Mouse (Mus musculus) gastrocnemius, adult 2 months (tissue): ENCODE results near the gene Col23a1. TPM values are rescaled to one million over a fixed set of nuclear protein-coding genes. Genes with fewer than 3 reads are reported as not detected.

ENCODE experiments used
- DNase-seq: peaks from one replicate; pipeline ENCODE4 v3.0.0; 2022
- H3K27ac ChIP-seq: fragments of 200-600 bp; 2 replicates; pipeline ENCODE4 v1.8.1; 2022; ENCODE audit warnings: mild to moderate bottlenecking
- H3K4me3 ChIP-seq: fragments of 200-600 bp; 2 replicates; pipeline ENCODE4 v1.8.1; 2022; ENCODE audit warnings: mild to moderate bottlenecking, moderate library complexity
- CTCF ChIP-seq: fragments of 200-600 bp; IDR thresholded peaks from 2 replicates; pipeline ENCODE4 v1.8.1; 2022; ENCODE audit warnings: antibody characterized with exemption, mild to moderate bottlenecking, moderate library complexity
- intact Hi-C: fragments of 180-260 bp; cut with DNase I; formaldehyde crosslinking; loops from one replicate; pipeline ENCODE4 v1.15.1; 2025
- long read RNA-seq, 2 experiments: library from polyadenylated mRNA; stranded (forward); transcript quantifications; one replicate each; pipeline ENCODE4 v2.0.0; 2021
- total RNA-seq, 2 experiments: library from RNA; stranded (reverse); gene quantifications; 2 replicates each; pipeline ENCODE4 v1.2.3; 2021

The Col23a1 gene
- 1 to 10 TPM; 1.1 to 1.8 TPM for total RNA-seq
- long read RNA-seq, experiment 1: 0 reads
- long read RNA-seq, experiment 2, partial matches to known transcripts: 0 of 2 reads
- long read RNA-seq, experiment 2, other reads (novel, unspliced or antisense): 2 of 2 reads

DNA sequence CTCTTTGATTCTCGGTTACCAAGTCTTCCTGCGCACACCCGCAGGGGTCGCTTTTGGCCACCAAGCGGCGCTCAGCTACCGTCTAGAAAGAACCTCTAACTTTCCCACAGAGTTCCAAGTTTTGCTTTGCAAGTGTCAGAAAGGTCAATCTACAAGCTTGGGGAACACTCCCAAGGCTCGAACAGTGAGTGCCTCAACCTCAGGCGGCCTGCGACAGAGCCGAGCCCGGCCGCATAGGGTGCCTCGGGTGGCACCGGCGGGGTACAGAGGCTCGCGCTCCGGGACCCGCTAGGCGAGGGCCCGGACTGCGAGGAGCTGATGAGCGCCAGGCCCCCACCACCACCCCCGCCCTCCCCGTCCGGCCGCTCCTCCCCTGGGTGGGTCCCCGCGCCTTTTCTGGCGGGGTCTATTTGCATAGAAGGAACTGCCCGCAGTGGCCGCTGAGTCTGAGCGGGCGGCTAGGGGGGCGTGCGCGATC lies at the start of gene Col23a1:
TSS of gene Col23a1 (plus strand) at position 357 of the 478 bp plus-strand sequence.
- peak; percentile 86 for DNase-seq
- TF ChIP-seq CTCF: peak; percentile 93
- H3K27ac ChIP-seq: peak within 1 kb of the TSS; percentile 87
- peak within 1 kb of the TSS; percentile 86 for H3K4me3 ChIP-seq
- intact Hi-C loops: loop anchor here (1.0 to 10.0 kb wide), 4 partner anchors 158 to 395 kb away; partner anchors contain the start of gene 0610009B22Rik

DNA sequence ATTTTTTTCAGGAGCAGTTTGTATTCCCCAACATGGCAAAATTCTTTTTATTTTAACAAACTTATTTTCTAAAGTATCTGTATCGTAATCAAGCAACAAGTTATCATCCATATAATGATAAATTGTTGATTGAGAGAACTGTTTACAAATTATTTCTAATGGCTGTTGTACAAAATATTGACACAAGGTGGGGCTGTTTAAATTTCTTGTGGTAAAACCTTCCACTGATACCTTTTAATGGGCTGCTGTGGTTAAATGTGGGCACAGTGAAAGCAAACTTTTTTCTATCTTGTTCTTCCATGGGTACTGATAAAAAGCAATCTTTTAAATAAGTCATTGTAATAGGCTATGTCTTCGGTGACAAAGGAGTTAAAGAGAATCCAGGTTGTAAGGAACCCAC lies 46.8 kb upstream of the Col23a1 start:
- no peak for DNase-seq
- intact Hi-C loops: no loop called here
- no peak overlapping the region for H3K27ac ChIP-seq
- no peak overlapping the region for H3K4me3 ChIP-seq
- peak; percentile 43; the same call in 1 of the 2 replicates for TF ChIP-seq CTCF

DNA sequence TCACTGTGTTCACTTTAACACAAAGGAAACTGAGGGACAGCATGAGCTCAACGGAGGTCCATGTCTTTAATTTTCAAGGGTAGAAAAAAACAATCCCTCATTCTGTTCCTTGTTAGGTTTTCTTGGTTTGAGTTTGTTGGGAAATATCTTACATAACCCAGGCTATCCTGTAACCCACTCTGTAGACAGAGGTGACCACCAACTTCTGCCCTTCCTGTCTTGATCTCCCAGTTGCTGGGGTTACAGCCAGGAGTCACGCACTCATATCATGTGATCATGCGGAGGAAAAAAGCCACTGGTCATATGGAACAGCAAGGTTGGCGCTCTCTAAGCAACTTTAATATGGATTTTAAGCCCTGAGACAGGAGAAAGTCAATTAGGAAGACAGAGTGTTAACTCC lies 32.7 kb upstream of the Col23a1 start:
- TF ChIP-seq CTCF: no peak
- intact Hi-C loops: no loop called here
- DNase-seq: no peak

DNA sequence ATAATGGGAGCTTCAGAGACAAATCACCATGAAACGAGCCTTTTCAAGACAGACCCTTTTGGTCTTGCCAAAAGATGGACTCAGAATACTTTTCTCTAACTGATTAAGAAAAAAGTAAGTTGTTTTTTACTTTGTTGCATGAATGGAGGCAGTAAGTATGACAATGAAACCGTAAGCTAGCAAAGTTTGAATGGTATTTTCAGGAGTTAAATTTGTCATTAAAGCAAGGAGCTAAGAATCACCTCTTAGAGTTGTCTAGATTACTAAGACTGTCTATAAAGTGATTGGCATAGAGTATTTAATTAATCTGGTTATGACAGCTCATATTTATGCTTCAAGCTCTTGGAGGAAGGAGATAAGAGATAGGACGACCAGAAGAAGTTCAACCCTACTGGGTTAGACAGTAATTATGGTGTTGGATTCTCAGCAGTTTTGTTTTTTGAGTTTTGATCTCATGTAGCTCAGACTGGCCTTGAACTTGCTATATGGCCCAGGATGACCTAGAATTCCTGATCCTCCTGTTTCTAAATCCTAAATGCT lies 28.0 kb upstream of the Col23a1 start, which contains the start of gene Clk4:
TSS of gene Clk4 (plus strand) at position 51 of the 540 bp plus-strand sequence.
- TF ChIP-seq CTCF: no peak
- peak within 1 kb of the TSS; percentile 100 for H3K27ac ChIP-seq
- DNase-seq: no peak
- H3K4me3 ChIP-seq: peak within 1 kb of the TSS; percentile 86
- intact Hi-C loops: no loop called here

More for the DNA sequence above, 32.7 kb upstream of the Col23a1 start:
- H3K27ac ChIP-seq: no peak overlapping the region
- H3K4me3 ChIP-seq: no peak overlapping the region

DNA sequence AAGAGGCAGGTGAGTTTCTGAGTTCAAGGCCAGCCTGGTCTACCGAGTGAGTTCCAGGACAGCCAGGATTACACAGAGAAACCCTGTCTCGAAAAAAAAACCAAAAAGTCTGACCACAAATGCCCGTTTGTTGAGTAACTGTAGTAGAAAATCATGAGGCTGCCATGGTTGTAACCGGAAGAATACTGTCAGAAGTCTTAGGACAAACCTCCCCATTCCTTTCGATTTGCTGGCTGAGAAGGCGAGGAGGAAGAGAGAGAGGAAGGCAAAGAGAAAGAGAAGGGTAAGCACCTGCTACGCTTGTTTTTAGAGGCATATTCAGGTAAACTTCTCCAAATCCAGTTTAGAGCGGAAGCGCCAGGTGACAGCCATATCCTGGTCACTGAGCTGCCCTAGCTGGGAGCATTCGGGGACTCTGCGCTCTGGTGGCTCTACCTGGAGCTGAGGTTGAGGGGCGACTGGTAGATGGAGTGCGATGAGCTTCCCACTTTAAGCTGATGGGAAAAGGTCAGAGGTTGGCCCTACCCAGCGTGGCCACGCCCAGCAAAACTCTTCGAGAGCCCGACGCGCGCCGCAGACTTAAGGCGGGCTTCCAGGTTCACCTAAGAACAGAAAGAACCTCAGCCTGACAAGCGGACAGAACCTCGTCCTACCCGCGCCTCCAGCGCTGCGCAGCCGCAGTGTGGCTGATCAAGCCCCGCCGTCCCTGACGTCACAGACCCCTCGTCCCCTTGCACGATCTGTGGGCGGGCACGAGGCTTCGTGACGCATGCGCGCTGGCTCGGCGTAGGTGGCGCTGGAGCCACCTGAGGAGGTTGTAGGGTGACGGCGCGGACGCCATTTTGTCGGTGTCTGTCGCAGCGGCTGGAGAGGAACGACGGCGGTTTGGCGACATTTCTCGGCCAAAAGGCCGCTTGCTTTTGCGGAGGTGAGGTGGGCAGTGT lies 27.1 kb upstream of the Col23a1 start, which contains the start of gene BC049762:
TSS of gene BC049762 (minus strand) at position 705 of the 944 bp plus-strand sequence.
- Histone ChIP-seq H3K27ac (peak within 1 kb of the TSS; percentile 100), H3K4me3 (peak within 1 kb of the TSS; percentile 86)
- DNase-seq: peak; percentile 100
- no peak for TF ChIP-seq CTCF
- intact Hi-C loops: no loop called here

DNA sequence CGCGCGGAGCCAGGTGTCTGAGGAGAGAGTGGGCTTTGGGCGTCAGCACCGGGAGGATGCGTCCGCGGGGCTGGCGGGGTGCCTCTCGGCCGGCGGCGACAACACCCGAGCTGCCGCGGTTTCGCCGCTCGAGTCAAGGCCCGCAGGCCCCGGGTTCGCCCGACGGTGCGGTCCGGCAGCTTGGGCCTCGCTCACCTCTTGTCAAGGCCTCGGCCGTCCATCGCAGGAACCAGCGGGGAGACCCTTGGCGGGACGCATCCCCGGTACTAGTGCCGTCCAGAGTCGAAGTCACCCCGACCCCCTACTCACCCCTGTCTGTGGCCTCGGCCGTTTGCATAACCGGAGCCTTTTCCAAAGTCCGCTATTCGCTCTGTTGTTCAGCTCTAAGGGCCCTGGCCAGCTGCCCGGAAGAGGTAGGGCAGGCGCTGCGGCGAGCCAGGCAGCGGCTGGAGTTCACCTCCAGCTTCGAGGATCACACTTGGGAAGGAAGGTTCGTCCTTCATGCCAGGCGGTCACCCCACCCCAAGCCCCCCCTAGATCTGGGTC lies 26.4 kb upstream of the Col23a1 start:
- DNase-seq: peak; percentile 81
- Histone ChIP-seq H3K27ac (peak overlapping the region; percentile 100), H3K4me3 (peak overlapping the region; percentile 86)
- no peak for TF ChIP-seq CTCF
- intact Hi-C loops: no loop called here

DNA sequence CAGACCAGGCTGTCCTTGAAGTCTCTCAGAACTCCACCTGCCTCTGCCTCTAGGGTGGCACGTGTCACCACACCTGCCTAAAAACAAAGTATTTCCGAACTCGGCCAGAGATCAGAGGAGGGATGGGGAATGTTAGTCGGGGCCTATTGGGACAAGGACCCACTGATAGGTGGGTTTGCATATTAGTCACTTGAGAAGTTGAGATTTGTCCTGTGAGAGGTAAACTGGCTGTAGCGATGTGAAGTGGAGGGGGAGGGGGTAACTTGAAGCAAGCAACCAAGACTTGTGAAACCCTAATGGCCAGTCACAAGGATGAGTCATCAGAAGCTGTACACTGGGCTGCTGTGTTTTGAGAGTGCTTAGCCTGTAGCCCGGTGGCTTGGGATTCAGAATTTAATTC lies 25.4 kb upstream of the Col23a1 start:
- peak; percentile 49 for DNase-seq
- TF ChIP-seq CTCF: no peak
- H3K4me3 ChIP-seq: peak overlapping the region; percentile 86
- peak overlapping the region; percentile 100 for H3K27ac ChIP-seq
- intact Hi-C loops: no loop called here

DNA sequence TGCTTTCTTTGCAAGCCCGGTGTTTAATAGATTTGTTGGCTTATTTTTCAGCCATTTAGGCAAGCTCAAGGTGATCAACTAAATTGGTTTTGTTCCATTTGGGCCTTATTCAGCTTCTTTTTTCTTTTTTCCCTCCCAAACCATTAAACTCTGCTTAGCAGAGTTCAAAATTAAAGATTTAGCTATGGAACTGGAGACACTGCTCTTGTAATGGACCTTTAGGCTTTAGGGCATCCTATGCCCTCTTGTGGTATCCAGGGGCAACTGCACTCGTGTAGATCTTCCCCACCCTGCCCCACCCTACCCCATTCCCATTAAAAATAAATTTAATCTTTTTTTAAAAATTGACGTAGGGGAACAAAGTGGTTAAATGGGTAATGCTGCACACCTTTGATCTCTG lies 24.4 kb upstream of the Col23a1 start:
- intact Hi-C loops: no loop called here
- TF ChIP-seq CTCF: peak; percentile 90
- H3K4me3 ChIP-seq: peak overlapping the region; percentile 86
- peak; percentile 31 for DNase-seq
- peak overlapping the region; percentile 100 for H3K27ac ChIP-seq

DNA sequence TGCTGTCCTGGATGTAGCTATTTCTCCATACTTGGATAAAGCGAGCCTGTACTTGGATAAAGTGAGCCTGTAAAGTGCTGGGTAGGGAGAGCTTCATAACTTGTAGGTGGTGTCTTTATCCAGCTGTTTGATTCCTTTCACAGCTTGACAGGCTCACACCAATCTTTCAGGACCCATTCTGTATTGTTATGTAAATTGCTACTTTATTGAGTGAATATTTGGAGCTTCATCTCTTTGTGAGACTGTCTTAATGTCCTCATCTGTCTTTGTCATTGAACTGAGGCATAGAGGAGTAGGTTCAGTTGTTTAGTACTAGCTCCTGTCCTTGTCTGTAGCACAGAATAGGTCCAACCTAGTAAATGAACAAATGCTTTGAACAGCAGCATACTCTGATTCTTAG lies 15.3 kb upstream of the Col23a1 start:
- no peak for DNase-seq
- TF ChIP-seq CTCF: no peak
- no peak overlapping the region for H3K4me3 ChIP-seq
- intact Hi-C loops: no loop called here
- H3K27ac ChIP-seq: no peak overlapping the region

DNA sequence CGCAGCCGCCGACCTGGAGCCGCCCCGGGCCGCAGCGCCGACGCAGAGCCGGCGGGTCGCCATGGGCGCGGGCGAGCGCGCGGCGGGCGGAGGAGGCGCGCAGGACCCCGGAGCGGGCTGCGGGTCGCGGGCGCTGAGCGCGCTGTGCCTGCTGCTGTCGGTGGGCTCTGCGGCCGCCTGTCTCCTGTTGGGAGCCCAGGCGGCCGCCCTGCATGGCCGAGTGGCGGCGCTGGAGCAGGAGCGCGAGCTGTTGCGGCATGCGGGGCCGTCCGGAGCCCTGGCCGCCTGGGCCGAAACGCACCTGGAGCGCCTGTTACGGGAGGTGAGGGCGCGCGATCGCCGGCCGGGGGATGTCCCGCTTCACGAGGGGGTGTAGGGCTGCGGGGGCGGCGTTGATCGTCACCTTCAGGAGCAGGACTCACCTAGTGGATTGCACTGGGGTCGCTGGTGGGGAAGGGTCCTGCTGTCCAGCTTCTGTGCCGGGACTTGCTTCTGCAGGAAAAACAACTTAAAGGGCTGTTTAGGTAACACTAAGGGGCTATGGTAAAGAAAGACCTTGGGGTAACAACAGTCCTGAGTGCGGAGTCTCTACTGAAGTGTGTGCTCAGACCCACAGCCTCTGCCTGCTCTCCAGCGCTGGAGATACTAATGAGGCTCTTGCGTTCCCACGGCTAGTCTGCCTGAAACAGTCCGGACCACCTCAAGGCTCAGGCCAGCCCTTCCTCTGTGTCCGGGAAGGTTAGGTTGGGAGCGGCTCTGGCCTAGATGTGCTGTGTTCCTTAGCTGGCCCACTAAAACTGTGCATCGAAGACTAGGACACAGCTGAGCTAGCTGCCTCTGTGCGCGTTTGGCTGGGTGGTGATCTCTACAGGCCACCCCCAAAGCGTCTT lies 591 bp downstream of the Col23a1 start:
- Histone ChIP-seq H3K4me3 (peak overlapping the region; percentile 86), H3K27ac (peak overlapping the region; percentile 87; the same call in 1 of the 2 replicates)
- TF ChIP-seq CTCF: peak; percentile 46
- DNase-seq: peak; percentile 60
- intact Hi-C loops: no loop called here

DNA sequence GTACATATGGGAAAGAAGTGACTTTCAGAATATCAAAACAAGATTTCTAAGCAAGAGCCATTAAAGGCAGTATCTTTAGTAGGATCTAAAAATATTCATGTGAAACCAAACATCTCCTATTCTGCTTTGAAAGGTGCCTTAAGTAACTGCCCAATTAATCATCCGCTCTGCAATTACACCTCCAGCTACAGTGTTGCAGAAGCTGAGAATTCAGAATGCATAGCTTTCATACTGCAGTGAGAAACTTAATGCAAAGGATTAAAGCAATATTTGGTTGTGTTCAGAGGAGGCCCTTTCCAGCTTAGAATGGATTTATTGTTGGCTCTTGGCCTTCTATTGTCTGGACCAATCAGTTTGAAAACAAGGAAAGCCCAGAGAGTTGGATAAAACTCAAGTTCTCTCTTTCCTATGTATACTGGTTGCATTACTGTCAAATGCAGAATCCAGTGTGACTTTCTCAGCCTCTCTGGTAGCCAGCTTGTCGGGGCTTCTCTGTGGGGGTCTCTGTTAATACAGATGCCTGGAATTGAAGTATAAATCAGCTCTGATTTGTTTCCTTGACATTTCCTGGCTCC lies 4.3 kb downstream of the Col23a1 start:
- intact Hi-C loops: no loop called here
- no peak overlapping the region for H3K27ac ChIP-seq
- DNase-seq: no peak
- no peak overlapping the region for H3K4me3 ChIP-seq
- no peak for TF ChIP-seq CTCF
